Mouse (Mus musculus): ENCODE data around the gene Large2.

DNA sequence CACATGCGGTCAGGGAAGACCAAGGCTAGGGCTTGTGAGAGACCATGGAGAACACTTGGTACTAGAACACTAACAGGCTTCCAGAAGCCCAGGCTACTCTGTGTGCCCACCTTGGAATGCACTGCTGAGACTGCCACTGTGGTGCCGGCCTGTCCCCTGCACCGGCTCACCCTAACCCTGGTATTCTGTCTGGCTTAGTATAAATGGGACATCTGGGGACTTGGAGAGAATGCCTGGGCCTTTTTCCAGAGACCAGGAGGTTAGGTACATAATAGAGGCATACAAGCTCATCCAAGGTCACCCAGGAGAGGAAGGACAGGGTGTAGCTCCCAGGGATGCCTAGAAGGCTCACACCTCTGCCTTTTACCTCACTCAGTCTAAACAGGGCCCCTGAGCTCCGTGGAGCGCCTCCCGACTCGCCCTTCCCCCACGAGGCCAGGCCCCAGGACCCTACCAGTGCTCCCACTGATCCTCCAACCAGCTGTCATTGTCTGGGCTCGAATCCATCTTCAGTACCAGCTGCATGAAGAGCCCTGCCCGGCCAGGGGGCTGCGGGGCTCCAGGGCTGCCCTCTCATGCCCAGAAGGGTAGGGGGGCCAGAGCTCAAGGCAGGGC is 17.1 kb upstream of the Large2 start:
- TF ChIP-seq CTCF (IDR thresholded peaks at IDR 0.05; ENCODE audit: extremely low read depth, insufficient read depth, insufficient read length, insufficient replicate concordance) (no peak), POLR2A (IDR thresholded peaks at IDR 0.05; ENCODE audit: low read depth, low read length) (no peak)
